Mouse (Mus musculus) urinary bladder, postnatal 36 days (tissue): ENCODE measurements around the gene Gpr101.

Experiments used
- DNase-seq, 2 experiments: peaks; one replicate each; pipeline ENCODE4 v3.0.0; 2022; ENCODE audit warnings: low spot score in 2 of 2, mixed read lengths in 1 of 2

Gene Gpr101

GRCm38 (mm10) chrX:57503634-57504033, at the start of gene Gpr101:
Gene Gpr101, minus strand, starts transcription at chrX:57503757.
- DNase-seq: no peak

GRCm38 (mm10) chrX:57521117-57522095, 17.8 kb upstream of the Gpr101 start:
- no peak for DNase-seq

GRCm38 (mm10) chrX:57506247-57506646, 2.7 kb upstream of the Gpr101 start:
- DNase-seq: no peak
